Mouse (Mus musculus) G1E (cell line): Measurements from ENCODE around the gene Dbil5. TPM values are rescaled to one million over a fixed set of nuclear protein-coding genes. Genes with fewer than 3 reads are reported as not detected.

ENCODE experiments used
- ATAC-seq: 2 replicates; pipeline ENCODE4 v1.8.0; 2016; ENCODE audit warnings: mild to moderate bottlenecking; ENCODE audit not compliant: insufficient number of reproducible peaks, poor library complexity, low FRiP score, severe bottlenecking; ENCODE audit errors: extremely low read depth
- DNase-seq: peaks from one replicate; pipeline ENCODE4 v3.0.0; 2012; ENCODE audit warnings: low spot score
- H3K27me3 ChIP-seq: 2 replicates; pipeline ENCODE4 v1.6.1; 2012; ENCODE audit warnings: mild to moderate bottlenecking, low read length, inconsistent platforms; ENCODE audit not compliant: insufficient read depth
- H3K36me3 ChIP-seq: replicated peaks from 2 replicates; pipeline ENCODE3; 2012; ENCODE audit warnings: mild to moderate bottlenecking, inconsistent platforms
- H3K4me1 ChIP-seq: 2 replicates; pipeline ENCODE4 v1.6.1; 2012; ENCODE audit warnings: low read depth, low read length, inconsistent platforms, mixed read lengths; ENCODE audit not compliant: insufficient read depth
- H3K4me3 ChIP-seq: 2 replicates; pipeline ENCODE4 v1.5.1; 2012; ENCODE audit warnings: low read depth, mild to moderate bottlenecking, inconsistent platforms, low read length, moderate library complexity, mixed read lengths
- H3K9me3 ChIP-seq: replicated peaks from 2 replicates; pipeline ENCODE4 v1.6.1; 2012; ENCODE audit warnings: inconsistent platforms
- CTCF ChIP-seq: IDR thresholded peaks from 2 replicates; pipeline ENCODE4 v1.5.1; 2012; ENCODE audit warnings: low read depth, low read length, inconsistent platforms, mixed read lengths
- GATA1 ChIP-seq: IDR thresholded peaks from 2 replicates; pipeline ENCODE4 v1.6.1; 2012; ENCODE audit warnings: borderline replicate concordance, low read length, inconsistent platforms, mixed read lengths
- GATA2 ChIP-seq: IDR thresholded peaks from 2 replicates; pipeline ENCODE4 v1.6.1; 2012; ENCODE audit warnings: low read depth, low read length, inconsistent platforms, borderline replicate concordance
- POLR2AphosphoS5 ChIP-seq: IDR thresholded peaks from 2 replicates; pipeline ENCODE4 v1.6.1; 2012; ENCODE audit warnings: low read depth, low read length, inconsistent platforms; ENCODE audit not compliant: insufficient replicate concordance
- TAL1 ChIP-seq: conservative IDR thresholded peaks from 2 replicates; pipeline ENCODE4 v1.6.1; 2012; ENCODE audit warnings: low read depth, low read length, inconsistent platforms, mixed read lengths
- polyA plus RNA-seq: library from polyadenylated mRNA; stranded (reverse); fragments of >175 nt; gene quantifications from 2 replicates; pipeline ENCODE4 v1.2.3, GENCODE M21; 2012
- total RNA-seq, 2 experiments: library from RNA; stranded (forward) in 1 of 2; stranded (reverse) in 1 of 2; fragments of 200-1000 nt in 1 of 2; fragments of >200 nt in 1 of 2; fragmentation: Nextera tagmentation in 1 of 2; gene quantifications; 2 replicates each; pipeline ENCODE4 v1.2.3; 2014 to 2017

Dbil5 gene
- total RNA-seq (2014; fragmentation: Nextera tagmentation), result not detected in 2 replicates
- total RNA-seq (2017), result 2.0 and 3.4 TPM in 2 replicates
- 0.16 and 0.25 TPM in 2 replicates for polyA plus RNA-seq

- Histone ChIP-seq H3K9me3 (no peaks in the 10 kb centered on the region), H3K36me3 (peaks cover 78% of the 10 kb centered on the region), H3K27me3 (no peaks in the 10 kb centered on the region), H3K4me1 (peaks cover 39% of the 10 kb centered on the region), H3K4me3 (peak within 1 kb of the TSS; percentile 88)
- TF ChIP-seq GATA2, result no peak
- no peak for TF ChIP-seq POLR2AphosphoS5
- peak; percentile 81 for TF ChIP-seq CTCF
- DNase-seq, result peak; percentile 85
- ATAC-seq, result peak; percentile 95
These were observed at the start of gene Dbil5, which contains the start of gene Gemin4 for GRCm38 (mm10) chr11:76217390-76217800. Gene Dbil5, plus strand, starts transcription at chr11:76217608. Gene Gemin4, minus strand, starts transcription at chr11:76217664.

GRCm38 (mm10) chr11:76168976-76169375 is 48.4 kb upstream of the Dbil5 start:
- no peak overlapping the region for H3K4me3 ChIP-seq
- peaks cover 60% of the 10 kb centered on the region for H3K36me3 ChIP-seq
- H3K4me1 ChIP-seq, result peaks cover 3% of the 10 kb centered on the region; the same call in 1 of the 2 replicates
- no peak for TF ChIP-seq TAL1
- TF ChIP-seq POLR2AphosphoS5, result no peak
- TF ChIP-seq GATA2, result no peak
- TF ChIP-seq GATA1, result no peak
- TF ChIP-seq CTCF, result no peak
- no peak for DNase-seq
- ATAC-seq, result no peak
- no peaks in the 10 kb centered on the region for H3K9me3 ChIP-seq
- H3K27me3 ChIP-seq, result no peaks in the 10 kb centered on the region

- H3K4me3 ChIP-seq, result no peak overlapping the region
- ATAC-seq, result no peak
- TF ChIP-seq GATA1, result no peak
- no peak for TF ChIP-seq CTCF
- no peak for TF ChIP-seq GATA2
- no peak for TF ChIP-seq POLR2AphosphoS5
- TF ChIP-seq TAL1, result no peak
- H3K4me1 ChIP-seq, result peaks cover 3% of the 10 kb centered on the region; the same call in 1 of the 2 replicates
- no peaks in the 10 kb centered on the region for H3K9me3 ChIP-seq
- DNase-seq, result no peak
- H3K27me3 ChIP-seq, result no peaks in the 10 kb centered on the region
- peaks cover 64% of the 10 kb centered on the region for H3K36me3 ChIP-seq
These were observed 47.2 kb upstream of the Dbil5 start for GRCm38 (mm10) chr11:76170207-76170606.

GRCm38 (mm10) chr11:76178726-76179494 is 38.5 kb upstream of the Dbil5 start:
- peak; percentile 48 for DNase-seq

GRCm38 (mm10) chr11:76179495-76180145 is 37.8 kb upstream of the Dbil5 start, which contains the start of the genes Vps53 and Fam57a:
Gene Vps53, minus strand, starts transcription at chr11:76179647.
Gene Fam57a, plus strand, starts transcription at chr11:76179671.
- no peaks in the 10 kb centered on the region for H3K27me3 ChIP-seq
- no peaks in the 10 kb centered on the region for H3K9me3 ChIP-seq
- DNase-seq (peak; percentile 86), ATAC-seq (peak; percentile 57)
- H3K4me3 ChIP-seq, result peak within 1 kb of the TSS; percentile 99
- peaks cover 50% of the 10 kb centered on the region for H3K36me3 ChIP-seq
- TF ChIP-seq TAL1, result no peak
- TF ChIP-seq POLR2AphosphoS5, result no peak
- no peak for TF ChIP-seq GATA1
- TF ChIP-seq CTCF, result no peak
- TF ChIP-seq GATA2, result no peak
- H3K4me1 ChIP-seq, result peaks cover 20% of the 10 kb centered on the region

More at GRCm38 (mm10) chr11:76178726-76179494, 38.5 kb upstream of the Dbil5 start:
- Histone ChIP-seq H3K4me1 (peaks cover 20% of the 10 kb centered on the region), H3K27me3 (no peaks in the 10 kb centered on the region), H3K36me3 (peaks cover 52% of the 10 kb centered on the region), H3K4me3 (peak overlapping the region; percentile 99), H3K9me3 (no peaks in the 10 kb centered on the region)
- peak; percentile 34; the same call in 1 of the 2 replicates for ATAC-seq
- TF ChIP-seq POLR2AphosphoS5, result no peak
- TF ChIP-seq GATA1, result no peak
- TF ChIP-seq TAL1, result no peak
- no peak for TF ChIP-seq GATA2
- no peak for TF ChIP-seq CTCF

- no peaks in the 10 kb centered on the region for H3K27me3 ChIP-seq
- DNase-seq (no peak), ATAC-seq (no peak)
- peaks cover 49% of the 10 kb centered on the region for H3K36me3 ChIP-seq
- H3K9me3 ChIP-seq, result no peaks in the 10 kb centered on the region
- H3K4me3 ChIP-seq, result peak overlapping the region; percentile 99
- TF ChIP-seq TAL1 (no peak), POLR2AphosphoS5 (no peak), GATA2 (no peak), CTCF (no peak), GATA1 (no peak)
- peaks cover 20% of the 10 kb centered on the region for H3K4me1 ChIP-seq
These were observed 37.3 kb upstream of the Dbil5 start for GRCm38 (mm10) chr11:76180146-76180540.
